Mouse (Mus musculus) midbrain, postnatal 0 days (tissue): ENCODE measurements around the gene Apmap. TPM values are rescaled to one million over a fixed set of nuclear protein-coding genes. Genes with fewer than 3 reads are reported as not detected.

Source experiments
- ATAC-seq: fragments of 200-750 bp; cut with Nextera tagmentation; 2 replicates; pipeline ENCODE4 v1.8.0; 2017; ENCODE audit warnings: moderate number of reproducible peaks, mild to moderate bottlenecking, moderate TSS enrichment, moderate library complexity; ENCODE audit not compliant: low FRiP score
- DNase-seq: peaks from one replicate; pipeline ENCODE4 v3.0.0-alpha.2; 2015; ENCODE audit warnings: low spot score
- H3K27ac ChIP-seq: fragments of 300-500 bp; sonication (generic); 2 replicates; pipeline ENCODE4 v1.5.1; 2014; ENCODE audit warnings: low read depth, mild to moderate bottlenecking, low read length, mixed read lengths
- H3K27me3 ChIP-seq: fragments of 300-500 bp; sonication (generic); 2 replicates; pipeline ENCODE4 v1.6.1; 2014; ENCODE audit warnings: low read length, control low read depth, mixed read lengths; ENCODE audit not compliant: insufficient read depth
- H3K36me3 ChIP-seq: fragments of 300-500 bp; sonication (generic); 2 replicates; pipeline ENCODE4 v1.6.1; 2014; ENCODE audit warnings: low read length, control low read depth, mixed read lengths; ENCODE audit not compliant: insufficient read depth
- H3K4me1 ChIP-seq: fragments of 300-500 bp; sonication (generic); 2 replicates; pipeline ENCODE4 v1.6.1; 2014; ENCODE audit warnings: mild to moderate bottlenecking, control low read depth, antibody characterized with exemption, low read length, mixed read lengths; ENCODE audit not compliant: insufficient read depth
- H3K4me2 ChIP-seq: fragments of 300-500 bp; sonication (generic); 2 replicates; pipeline ENCODE4 v1.6.1; 2014; ENCODE audit warnings: low read depth, mild to moderate bottlenecking, low read length, mixed read lengths; ENCODE audit not compliant: poor library complexity, severe bottlenecking
- H3K4me3 ChIP-seq: fragments of 300-500 bp; sonication (generic); 2 replicates; pipeline ENCODE4 v1.5.1; 2014; ENCODE audit warnings: low read depth, mild to moderate bottlenecking, low read length, moderate library complexity
- H3K9ac ChIP-seq: fragments of 300-500 bp; sonication (generic); replicated peaks from 2 replicates; pipeline ENCODE4 v1.6.1; 2014; ENCODE audit warnings: mild to moderate bottlenecking, low read length, moderate library complexity, mixed read lengths; ENCODE audit not compliant: poor library complexity, severe bottlenecking
- H3K9me3 ChIP-seq: fragments of 300-500 bp; sonication (generic); 2 replicates; pipeline ENCODE4 v1.6.1; 2016; ENCODE audit warnings: low read length, control low read depth
- CTCF ChIP-seq: IDR thresholded peaks from 2 replicates; pipeline ENCODE4 v1.5.1; 2016; ENCODE audit warnings: antibody characterized with exemption, mild to moderate bottlenecking
- WGBS: fragments of 180-500 bp; shearing (Covaris S2); extraction: QIAGEN DNeasy Blood & Tissue Kit; methylation state at CpG from one replicate; pipeline ENCODE4 v1.1.7; 2014; 5-methylcytosine and 5-hydroxymethylcytosine counted together
- polyA plus RNA-seq: library from polyadenylated mRNA; unstranded; fragments of >200 nt; fragmentation: Nextera tagmentation; extraction: Ambion mirVana; gene quantifications from 2 replicates; pipeline ENCODE4 v1.2.1, GENCODE M21; 2015
- total RNA-seq: library from RNA; depleted of rRNA; stranded (reverse); fragments of >200 nt; gene quantifications from 2 replicates; pipeline ENCODE4 v1.2.3, GENCODE M21; 2014

Apmap gene
- total and polyA plus RNA-seq, 2 experiments from 2014 or later, result 33.1 to 50.3 TPM

GRCm38 (mm10) chr2:150589076-150589475 is 19.3 kb downstream of the Apmap start:
- H3K4me2 ChIP-seq, result no peak overlapping the region
- H3K9me3 ChIP-seq, result no peaks in the 10 kb centered on the region
- H3K4me1 ChIP-seq, result no peaks in the 10 kb centered on the region
- ATAC-seq, result no peak
- no peaks in the 10 kb centered on the region for H3K27me3 ChIP-seq
- no peak for TF ChIP-seq CTCF
- DNase-seq, result no peak
- WGBS, result 77% methylated on average over 11 of the region's 11 CpGs
- H3K9ac ChIP-seq, result no peak overlapping the region
- H3K4me3 ChIP-seq, result no peak overlapping the region
- H3K27ac ChIP-seq, result no peak overlapping the region
- peaks cover 47% of the 10 kb centered on the region for H3K36me3 ChIP-seq

- no peak overlapping the region for H3K4me3 ChIP-seq
These were observed 28.7 kb downstream of the Apmap start for GRCm38 (mm10) chr2:150579628-150580027.

GRCm38 (mm10) chr2:150578603-150579002 is 29.8 kb downstream of the Apmap start:
- DNase-seq (no peak), ATAC-seq (no peak)
- H3K9me3 ChIP-seq, result no peaks in the 10 kb centered on the region
- H3K4me3 ChIP-seq, result no peak overlapping the region
- H3K27me3 ChIP-seq, result no peaks in the 10 kb centered on the region
- no peak for TF ChIP-seq CTCF
- no peak overlapping the region for H3K4me2 ChIP-seq
- WGBS, result 86% methylated on average over 5 of the region's 5 CpGs
- H3K27ac ChIP-seq, result no peak overlapping the region
- no peak overlapping the region for H3K9ac ChIP-seq
- H3K36me3 ChIP-seq, result peaks cover 11% of the 10 kb centered on the region
- no peaks in the 10 kb centered on the region for H3K4me1 ChIP-seq

More at GRCm38 (mm10) chr2:150579628-150580027, 28.7 kb downstream of the Apmap start:
- no peak overlapping the region for H3K27ac ChIP-seq
- H3K9ac ChIP-seq, result no peak overlapping the region
- H3K4me1 ChIP-seq, result no peaks in the 10 kb centered on the region
- ATAC-seq, result no peak
- peaks cover 22% of the 10 kb centered on the region for H3K36me3 ChIP-seq
- no peak overlapping the region for H3K4me2 ChIP-seq
- TF ChIP-seq CTCF, result no peak
- H3K27me3 ChIP-seq, result no peaks in the 10 kb centered on the region
- 96% methylated on average over 1 of the region's 1 CpGs for WGBS
- H3K9me3 ChIP-seq, result no peaks in the 10 kb centered on the region
- no peak for DNase-seq

- no peak for TF ChIP-seq CTCF
- H3K9ac ChIP-seq, result no peak overlapping the region
- H3K4me2 ChIP-seq, result no peak overlapping the region
- H3K27ac ChIP-seq, result no peak overlapping the region
- no peak for DNase-seq
- ATAC-seq, result no peak
- H3K4me1 ChIP-seq, result no peaks in the 10 kb centered on the region
- no peak overlapping the region for H3K4me3 ChIP-seq
- no peaks in the 10 kb centered on the region for H3K9me3 ChIP-seq
- H3K36me3 ChIP-seq, result 0 out of 2 replicates have a peak, but pooled peaks cover 5% of the 10 kb centered on the region
- no peaks in the 10 kb centered on the region for H3K27me3 ChIP-seq
- WGBS, result 100% methylated on average over 1 of the region's 1 CpGs
These were observed 32.1 kb downstream of the Apmap start for GRCm38 (mm10) chr2:150576256-150576655.

- no peaks in the 10 kb centered on the region for H3K27me3 ChIP-seq
- 0 out of 2 replicates have a peak, but pooled peaks cover 5% of the 10 kb centered on the region for H3K36me3 ChIP-seq
- H3K27ac ChIP-seq, result no peak overlapping the region
- no peak overlapping the region for H3K4me3 ChIP-seq
- no peak for DNase-seq
- ATAC-seq, result no peak
- WGBS, result 96% methylated on average over 3 of the region's 3 CpGs
- no peaks in the 10 kb centered on the region for H3K4me1 ChIP-seq
- H3K9ac ChIP-seq, result no peak overlapping the region
- H3K9me3 ChIP-seq, result no peaks in the 10 kb centered on the region
- H3K4me2 ChIP-seq, result no peak overlapping the region
- no peak for TF ChIP-seq CTCF
These were observed 35.9 kb downstream of the Apmap start for GRCm38 (mm10) chr2:150572463-150572862.

- ATAC-seq (no peak), DNase-seq (no peak)
- Histone ChIP-seq H3K27me3 (no peaks in the 10 kb centered on the region), H3K9ac (no peak overlapping the region), H3K27ac (no peak overlapping the region), H3K4me3 (no peak overlapping the region), H3K36me3 (no peaks in the 10 kb centered on the region), H3K4me2 (no peak overlapping the region), H3K9me3 (no peaks in the 10 kb centered on the region), H3K4me1 (no peaks in the 10 kb centered on the region)
- 86% methylated on average over 2 of the region's 2 CpGs for WGBS
- no peak for TF ChIP-seq CTCF
These were observed 37.6 kb downstream of the Apmap start for GRCm38 (mm10) chr2:150570761-150571160.
